Mouse (Mus musculus): ENCODE measurements around the gene Tmod3.

- no peak for TF ChIP-seq POLR2A (IDR thresholded peaks at IDR 0.05; ENCODE audit: extremely low read depth, insufficient read depth, low read length)
- TF ChIP-seq CTCF (IDR thresholded peaks at IDR 0.05; ENCODE audit: extremely low read depth, insufficient read depth, low read length), result no peak
Measured at GRCm38 (mm10) chr9:75545514-75545913, 13.9 kb downstream of the Tmod3 start.
